Mouse (Mus musculus): ENCODE measurements at regions not wholly inside any gene's neighbourhood (a gene's known extent, or its start where the extent isn't known, plus 50 kb on each side); places are given as distances from the start of the nearest gene placed in this dataset.

DNA sequence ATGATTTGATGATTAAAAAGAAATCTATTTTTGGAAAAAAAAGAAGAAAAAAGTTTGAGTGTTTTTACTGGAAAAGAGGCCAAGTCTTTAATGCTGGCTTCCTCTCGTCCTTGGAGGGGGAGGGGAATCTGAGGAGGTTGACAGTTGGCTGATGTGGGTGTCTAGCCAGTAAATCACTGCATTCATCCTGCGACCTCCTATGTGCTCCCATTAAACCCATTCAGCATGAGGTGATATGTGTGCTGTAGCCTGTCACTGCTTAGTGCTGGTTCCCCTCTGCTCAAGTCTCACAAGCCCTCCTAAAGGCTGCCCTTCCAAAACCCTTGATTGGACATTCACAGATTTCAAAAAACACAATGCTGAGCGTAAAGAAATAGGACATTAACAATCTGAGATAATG, 68.7 kb downstream of the Atoh1 start:
- no peak for DNase-seq (ENCODE audit: extremely low spot score in 1 of 2, low spot score in 2 of 2)
- intact Hi-C loops (cut with DNase I): no loop called here

- DNase-seq (ENCODE audit: extremely low spot score in 1 of 2, low spot score in 2 of 2): no peak
- intact Hi-C loops (cut with DNase I): no loop called here
Observed at GRCm38 (mm10) chr6:64798804-64799203, 69.9 kb downstream of the Atoh1 start.

DNA sequence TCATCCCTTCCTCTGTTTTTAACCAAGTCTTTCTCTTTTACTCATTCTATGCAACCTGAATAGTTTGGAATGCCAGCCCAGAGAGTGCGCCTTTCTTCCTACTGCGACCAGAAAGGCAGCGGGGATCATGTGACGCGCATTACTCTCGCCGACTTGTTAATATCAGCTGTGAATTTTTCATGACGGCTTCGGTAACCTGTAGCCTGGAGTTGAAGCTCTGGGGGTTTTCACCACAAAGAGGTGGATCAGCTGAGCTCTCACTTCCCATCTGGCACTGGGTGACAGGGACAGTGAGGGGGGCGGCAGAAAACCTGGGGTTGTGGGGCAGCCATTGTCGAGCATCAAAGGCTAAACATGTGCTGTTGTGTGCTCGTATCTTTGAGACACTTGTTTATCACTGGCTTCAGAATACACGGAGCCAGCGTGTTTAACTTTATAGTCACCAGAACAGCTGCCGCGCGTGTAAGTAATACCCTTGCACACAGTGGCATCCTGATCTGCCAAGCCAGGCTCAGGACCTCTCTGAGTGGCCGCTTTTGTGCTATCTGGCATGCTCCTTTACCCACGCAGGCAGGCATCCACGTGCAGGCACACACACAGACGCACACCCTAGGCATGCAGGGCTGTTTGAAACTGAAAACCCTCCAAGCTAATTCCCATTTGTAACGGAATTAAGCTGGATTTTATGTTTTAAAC, 70.5 kb downstream of the Atoh1 start:
- intact Hi-C loops (cut with DNase I): no loop called here
- no peak for DNase-seq (ENCODE audit: extremely low spot score in 1 of 2, low spot score in 2 of 2)

GRCm38 (mm10) chr6:64800965-64801364, 72.0 kb downstream of the Atoh1 start:
- DNase-seq (ENCODE audit: extremely low spot score in 1 of 2, low spot score in 2 of 2): no peak
- intact Hi-C loops (cut with DNase I): no loop called here

DNA sequence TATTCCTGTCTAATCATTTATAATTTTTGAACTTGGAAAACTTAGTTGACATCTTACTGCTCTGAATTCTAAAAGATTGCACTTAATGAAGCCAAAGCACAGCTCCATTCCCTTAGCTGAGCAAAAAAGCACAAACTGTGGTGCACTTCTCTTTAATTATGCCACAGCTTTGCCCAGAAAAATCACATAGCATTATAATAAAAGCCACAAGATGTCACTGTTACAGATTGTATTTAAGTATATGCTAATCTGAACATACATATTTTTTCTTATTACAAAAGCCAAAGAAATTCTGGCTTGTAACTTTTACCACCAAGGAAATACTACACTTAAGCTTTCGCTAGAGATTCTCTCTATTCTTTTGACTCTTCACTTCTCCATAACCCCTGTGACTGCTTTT, 86.2 kb downstream of the Atoh1 start:
- DNase-seq (ENCODE audit: extremely low spot score in 1 of 2, low spot score in 2 of 2): no peak
- intact Hi-C loops (cut with DNase I): loop anchor here (5.0 kb wide), 1 partner anchor 182 kb away; no protein-coding TSS in a partner anchor

- DNase-seq (ENCODE audit: extremely low spot score in 1 of 2, low spot score in 2 of 2): no peak
- intact Hi-C loops (cut with DNase I): no loop called here
Observed at GRCm38 (mm10) chr6:64849097-64849648, 120.2 kb downstream of the Atoh1 start.

DNA sequence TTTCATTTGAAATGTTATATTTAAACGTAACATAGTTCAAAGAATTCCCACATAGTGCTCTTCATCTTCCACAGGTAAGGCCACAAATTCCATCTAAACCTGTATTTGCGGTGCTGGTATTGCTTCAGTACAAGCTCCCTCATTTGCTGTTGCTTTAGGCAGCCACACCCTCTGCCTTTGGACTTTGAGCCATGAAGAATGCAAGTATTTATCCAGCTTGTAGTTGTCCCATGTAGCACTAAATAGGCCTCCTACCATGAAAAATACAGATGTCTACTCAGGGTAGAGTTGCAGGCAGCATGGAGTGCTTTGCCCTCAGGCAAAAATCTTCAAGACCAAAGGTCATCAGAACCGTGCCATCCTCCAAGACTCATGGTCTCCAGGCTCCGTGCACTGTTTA, 134.0 kb downstream of the Atoh1 start:
- DNase-seq (ENCODE audit: extremely low spot score in 1 of 2, low spot score in 2 of 2): no peak
- intact Hi-C loops (cut with DNase I): no loop called here

DNA sequence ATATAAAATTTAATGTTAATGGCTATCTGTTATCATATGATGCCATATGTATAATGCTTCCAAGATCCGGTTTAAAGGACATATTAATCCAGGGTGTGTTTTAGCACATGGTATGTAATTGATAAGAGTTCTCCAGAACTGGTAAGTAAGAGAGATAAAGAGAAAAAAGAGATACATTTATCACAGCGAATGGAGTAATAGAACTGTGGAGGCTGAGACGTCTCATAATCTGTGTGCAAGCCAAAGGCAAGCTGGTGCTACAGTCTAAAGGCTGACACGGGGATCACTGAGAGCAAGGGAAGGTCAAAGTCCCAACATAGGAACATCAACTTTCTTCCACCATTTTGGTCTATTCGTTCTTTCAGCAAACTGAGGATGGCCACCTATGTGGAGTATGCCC, 146.0 kb upstream of the Smarcad1 start:
- intact Hi-C loops (cut with DNase I): no loop called here
- DNase-seq (ENCODE audit: extremely low spot score in 1 of 2, low spot score in 2 of 2): no peak
